Mouse (Mus musculus): ENCODE results near the gene Lbhd1.
A peak's percentile ranks its signal among the peaks of the same experiment; 100 is the strongest.
"Not testable (repeated sequence)": the region's sequence is repeated elsewhere in the genome, so short reads cannot be mapped to it uniquely, and the experiment has no call there.

Gene Lbhd1

GRCm38 (mm10) chr19:8883616-8884015 is at the start of gene Lbhd1, which contains the start of gene Gm49403:
TSS of gene Lbhd1 (plus strand) at chr19:8883732.
TSS of gene Gm49403 (plus strand) at chr19:8883930.
- no peak for DNase-seq (ENCODE audit: low read depth, low spot score)

GRCm38 (mm10) chr19:8836327-8836726 is 47.2 kb upstream of the Lbhd1 start:
- not testable (repeated sequence) for DNase-seq (ENCODE audit: low read depth, low spot score)

GRCm38 (mm10) chr19:8837251-8837791 is 46.2 kb upstream of the Lbhd1 start, which contains the start of gene Bscl2:
TSS of gene Bscl2 (plus strand) at chr19:8837467.
- DNase-seq (ENCODE audit: low read depth, low spot score) = peak; percentile 88

- peak; percentile 36 for DNase-seq (ENCODE audit: low read depth, low spot score)
Observed at GRCm38 (mm10) chr19:8838041-8838730, 45.3 kb upstream of the Lbhd1 start.

- no peak for DNase-seq (ENCODE audit: low read depth, low spot score)
Observed at GRCm38 (mm10) chr19:8839103-8839907, 44.2 kb upstream of the Lbhd1 start, which contains the start of gene Gng3. TSS of gene Gng3 (minus strand) at chr19:8839194.

- DNase-seq (ENCODE audit: low read depth, low spot score) = peak; percentile 66
Observed at GRCm38 (mm10) chr19:8839908-8840791, 43.4 kb upstream of the Lbhd1 start.

GRCm38 (mm10) chr19:8841012-8841411 is 42.5 kb upstream of the Lbhd1 start:
- DNase-seq (ENCODE audit: low read depth, low spot score) = no peak

- no peak for DNase-seq (ENCODE audit: low read depth, low spot score)
Observed at GRCm38 (mm10) chr19:8842961-8843360, 40.6 kb upstream of the Lbhd1 start.

- DNase-seq (ENCODE audit: low read depth, low spot score) = peak; percentile 80
Observed at GRCm38 (mm10) chr19:8844371-8845129, 39.0 kb upstream of the Lbhd1 start.

- DNase-seq (ENCODE audit: low read depth, low spot score) = no peak
Observed at GRCm38 (mm10) chr19:8848356-8848755, 35.2 kb upstream of the Lbhd1 start.

- no peak for DNase-seq (ENCODE audit: low read depth, low spot score)
Observed at GRCm38 (mm10) chr19:8850402-8850901, 33.1 kb upstream of the Lbhd1 start, which contains the start of gene Lrrn4cl. TSS of gene Lrrn4cl (plus strand) at chr19:8850768.

GRCm38 (mm10) chr19:8851639-8852038 is 31.9 kb upstream of the Lbhd1 start:
- no peak for DNase-seq (ENCODE audit: low read depth, low spot score)

GRCm38 (mm10) chr19:8852236-8852928 is 31.1 kb upstream of the Lbhd1 start:
- DNase-seq (ENCODE audit: low read depth, low spot score) = no peak

GRCm38 (mm10) chr19:8853117-8853516 is 30.4 kb upstream of the Lbhd1 start:
- DNase-seq (ENCODE audit: low read depth, low spot score) = no peak

GRCm38 (mm10) chr19:8857689-8858088 is 25.8 kb upstream of the Lbhd1 start:
- peak; percentile 37 for DNase-seq (ENCODE audit: low read depth, low spot score)

GRCm38 (mm10) chr19:8859018-8859417 is 24.5 kb upstream of the Lbhd1 start:
- DNase-seq (ENCODE audit: low read depth, low spot score) = peak; percentile 59

GRCm38 (mm10) chr19:8864265-8864664 is 19.3 kb upstream of the Lbhd1 start:
- DNase-seq (ENCODE audit: low read depth, low spot score) = no peak

GRCm38 (mm10) chr19:8870381-8870780 is 13.2 kb upstream of the Lbhd1 start:
- not testable (repeated sequence) for DNase-seq (ENCODE audit: low read depth, low spot score)

GRCm38 (mm10) chr19:8870838-8871237 is 12.7 kb upstream of the Lbhd1 start:
- no peak for DNase-seq (ENCODE audit: low read depth, low spot score)
